Mouse (Mus musculus): Measurements from ENCODE around the gene Gm45837. TPM values are rescaled to one million over a fixed set of nuclear protein-coding genes. Genes with fewer than 3 reads are reported as not detected.

The Gm45837 gene
- total RNA-seq, 2 experiments from 2014 or later, result 3.4 TPM; not detected in 1

DNA sequence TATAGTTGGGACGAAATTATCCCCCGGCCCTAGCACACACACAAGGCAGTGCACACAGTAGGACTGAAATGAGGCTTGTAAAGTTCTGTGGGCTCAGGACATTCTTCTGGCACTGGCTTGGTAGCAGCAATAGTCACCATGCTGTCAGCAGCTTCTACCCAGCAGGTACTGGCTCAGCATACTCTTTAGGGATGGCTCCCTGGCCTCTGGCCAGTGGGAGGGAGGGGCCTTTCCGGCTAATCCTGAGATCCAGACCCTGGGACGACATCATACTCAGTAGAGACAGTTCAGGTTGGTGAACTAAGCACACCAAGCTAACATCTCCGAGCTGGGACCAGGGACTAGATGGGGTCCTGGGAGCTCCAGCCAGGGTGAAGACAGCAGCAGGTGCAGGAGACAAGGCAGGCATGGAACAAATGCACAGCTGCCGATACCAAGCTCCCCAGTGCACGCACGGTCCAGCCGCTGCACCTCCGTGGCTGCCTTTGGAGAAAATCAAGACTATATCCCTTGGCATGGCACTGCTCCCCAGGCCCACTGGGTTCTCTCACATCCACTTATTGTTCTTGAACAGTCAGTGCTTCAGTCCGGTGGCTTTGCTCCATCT lies 53.1 kb downstream of the Gm45837 start:
- DNase-seq (ENCODE audit: low spot score in 2 of 2), result peak in 1 of 2 experiments; percentile 17

DNA sequence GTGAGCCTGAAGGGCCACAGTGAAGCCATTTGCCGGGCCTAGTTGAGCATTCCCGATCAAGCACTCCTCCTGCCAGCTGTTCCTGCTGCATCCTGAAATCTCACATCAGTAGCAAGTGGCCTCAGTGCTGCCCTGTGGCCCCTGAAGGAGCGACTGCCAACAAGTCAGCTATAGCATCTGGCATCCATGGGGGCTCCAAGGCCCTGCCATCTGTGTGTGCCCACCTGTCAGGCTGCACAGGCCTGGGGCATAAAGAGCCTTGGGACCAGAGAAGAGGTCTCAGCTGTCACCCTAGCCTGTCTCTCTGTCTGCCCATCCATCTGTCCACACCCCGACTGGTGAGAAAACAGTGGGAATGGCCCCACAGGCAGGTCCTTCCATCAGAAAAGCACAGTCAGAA lies 54.2 kb downstream of the Gm45837 start:
- peak in 1 of 2 experiments; percentile 20 for DNase-seq (ENCODE audit: low spot score in 2 of 2)

DNA sequence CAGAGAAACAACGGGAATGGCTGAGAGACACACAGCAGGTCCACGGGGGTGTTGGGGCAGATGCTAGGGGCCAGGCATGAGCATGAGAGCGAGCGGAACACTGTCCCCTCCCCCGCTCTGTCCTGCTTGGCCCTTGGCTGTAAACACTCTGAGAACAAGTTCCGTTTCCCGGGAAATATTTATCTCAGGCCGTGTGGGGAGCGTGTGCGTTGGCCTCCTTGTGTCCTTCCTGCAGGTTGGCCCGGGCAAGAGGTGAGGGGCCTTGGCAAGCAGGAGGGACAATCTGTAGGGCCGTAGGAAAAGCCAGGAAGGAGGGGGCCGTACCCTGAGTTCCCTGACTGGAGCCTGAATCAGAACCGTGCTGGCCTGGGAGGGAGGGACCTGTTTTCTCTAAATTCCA lies 54.7 kb downstream of the Gm45837 start:
- peak in 1 of 2 experiments; percentile 37 for DNase-seq (ENCODE audit: low spot score in 2 of 2)

DNA sequence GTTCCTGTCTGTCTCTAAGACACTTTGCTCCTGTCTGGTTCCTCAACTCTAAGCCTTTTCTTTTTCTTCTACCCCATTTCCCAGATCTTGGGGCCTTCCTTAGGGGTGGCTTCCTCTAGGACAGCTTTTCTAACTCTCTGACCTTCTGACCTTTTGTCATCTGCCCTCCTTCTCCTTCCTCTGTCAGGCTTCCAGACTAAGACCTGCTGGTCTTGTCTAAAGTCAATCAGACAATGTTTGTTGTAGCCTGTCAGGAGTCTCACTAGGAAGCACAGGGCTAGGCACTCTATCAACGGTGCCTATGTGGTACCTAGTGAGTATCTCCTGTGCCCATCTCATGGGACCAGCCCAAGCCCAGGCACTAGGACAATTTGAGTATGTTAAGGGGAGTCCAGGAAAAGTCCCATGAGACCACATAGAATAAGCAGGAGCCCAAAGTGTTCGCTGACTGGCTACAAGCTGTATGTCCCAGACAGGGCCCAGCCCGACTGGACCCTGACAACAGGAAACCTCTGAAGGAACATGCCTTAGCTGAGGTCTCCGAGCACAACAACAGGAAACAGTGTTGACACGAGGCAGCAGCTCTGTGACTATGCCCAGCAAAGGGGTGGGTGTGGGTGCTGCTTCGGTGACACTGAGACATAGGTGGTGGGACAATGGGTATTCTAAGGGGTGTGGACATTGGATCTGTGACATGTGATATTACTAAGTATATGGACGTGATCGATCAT lies 55.3 kb downstream of the Gm45837 start:
- peak in 1 of 2 experiments; percentile 27 for DNase-seq (ENCODE audit: low spot score in 2 of 2)

DNA sequence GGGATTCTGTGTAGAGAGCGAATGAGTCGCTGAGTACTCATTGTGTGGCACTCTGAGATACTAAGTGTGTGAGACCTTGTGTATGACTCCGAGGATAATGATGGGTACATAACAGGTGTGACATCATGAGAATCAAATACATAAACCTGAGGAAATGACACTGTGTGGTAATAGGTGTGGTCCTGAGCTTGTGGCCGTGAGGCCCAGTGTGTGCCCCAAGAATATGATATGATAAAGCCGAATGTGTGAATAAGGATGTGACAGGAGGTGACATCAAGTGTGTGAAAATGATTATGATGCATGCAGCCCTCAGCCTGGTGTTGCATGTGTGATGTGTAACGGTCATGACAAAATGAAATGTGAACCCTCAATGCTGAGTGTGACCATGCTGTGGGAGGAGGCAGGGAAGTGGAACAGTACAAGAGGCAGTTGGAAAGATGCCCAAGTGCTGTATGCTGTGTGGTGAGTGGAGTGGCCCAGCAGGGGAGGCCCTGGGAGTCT lies 55.9 kb downstream of the Gm45837 start:
- peak in 1 of 2 experiments; percentile 22 for DNase-seq (ENCODE audit: low spot score in 2 of 2)

DNA sequence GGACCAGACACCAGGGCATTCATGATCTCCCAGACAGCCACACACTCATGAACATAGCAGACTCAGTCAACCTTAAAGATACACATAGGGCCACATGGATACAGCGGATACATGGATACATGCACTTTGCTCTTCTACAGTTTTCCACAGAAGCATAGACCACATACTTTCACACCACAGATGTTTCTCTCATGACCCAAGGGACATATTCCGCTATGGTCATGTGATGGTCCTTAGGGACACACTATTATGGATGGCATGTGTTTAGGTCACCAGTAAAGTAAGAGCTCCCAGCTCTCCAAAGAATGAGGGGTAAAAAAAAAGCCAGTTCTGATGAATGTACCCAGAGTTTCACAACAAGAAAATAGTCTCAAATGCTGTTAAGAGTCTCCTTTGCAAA lies 60.7 kb downstream of the Gm45837 start:
- no peak for DNase-seq (ENCODE audit: low spot score in 2 of 2)

DNA sequence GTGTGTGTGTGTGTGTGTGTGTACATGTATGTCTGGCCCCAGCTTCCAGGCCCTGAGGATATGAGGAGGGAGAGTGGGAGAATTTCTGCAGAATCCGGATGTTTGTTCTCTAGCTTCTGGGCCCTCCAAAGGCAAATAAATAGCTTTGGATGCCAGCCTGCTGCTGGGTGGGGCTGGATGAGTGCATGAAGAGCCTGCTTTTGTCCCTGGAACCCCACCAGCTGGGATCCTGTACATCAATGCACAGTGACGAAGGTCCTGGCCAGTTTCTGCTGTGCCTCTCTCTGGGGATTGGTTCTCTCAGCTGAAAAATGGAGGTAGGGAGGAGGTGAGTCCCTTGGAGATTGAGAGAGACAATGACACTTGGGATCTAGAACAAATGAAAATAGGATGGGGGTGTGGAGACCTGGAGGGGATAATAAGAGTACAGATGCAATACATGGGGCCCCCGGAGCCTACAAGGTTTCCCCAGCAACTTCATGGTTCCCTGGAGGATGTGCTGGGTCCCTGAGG lies 61.3 kb downstream of the Gm45837 start:
- DNase-seq (ENCODE audit: low spot score in 2 of 2), result no peak

DNA sequence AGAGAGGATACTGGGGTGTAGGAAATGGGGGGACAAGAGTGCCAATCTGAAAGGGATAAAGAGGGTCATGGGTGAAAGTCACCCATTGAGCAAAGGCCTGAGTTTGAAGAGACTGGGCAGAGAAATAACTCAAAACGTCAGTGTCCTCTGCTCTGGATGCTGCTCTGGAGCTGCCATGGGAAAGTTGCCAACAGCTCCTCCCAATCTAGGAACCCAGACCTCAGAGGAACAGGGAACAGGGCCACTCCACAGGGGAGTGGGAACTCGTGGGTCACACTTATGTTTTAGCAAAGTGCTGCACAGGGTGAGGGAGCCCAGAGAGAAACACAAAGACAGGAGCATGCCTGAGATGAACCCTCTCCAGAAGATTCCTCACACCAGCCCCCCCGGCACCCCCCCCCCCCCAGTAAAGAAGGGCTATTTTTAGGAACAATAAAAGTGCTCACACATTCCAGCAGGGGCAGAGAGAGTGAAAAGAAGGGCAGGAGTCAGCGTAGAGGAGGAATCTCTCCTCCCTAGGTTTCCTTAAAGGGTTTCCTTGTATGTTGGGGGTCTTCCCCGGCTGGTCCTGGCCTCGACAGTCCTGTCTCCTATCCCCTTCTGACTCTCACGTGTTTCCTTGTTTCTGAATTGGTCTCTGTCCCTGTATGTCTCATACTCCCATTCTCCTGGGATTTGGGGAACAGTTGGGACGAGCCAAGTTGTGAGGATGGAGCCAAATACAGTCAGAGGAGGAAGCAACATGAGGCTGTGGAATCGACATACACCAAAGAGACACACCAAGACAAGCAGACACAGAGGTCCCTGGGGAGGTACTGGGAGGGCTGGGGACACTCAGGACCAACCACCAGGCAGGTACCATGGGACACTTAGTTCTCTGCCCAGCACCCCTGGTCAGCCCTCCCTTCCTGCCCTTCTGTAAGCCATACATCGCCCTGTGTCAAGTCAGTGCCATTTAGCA lies 62.2 kb downstream of the Gm45837 start:
- peak in 1 of 2 experiments; percentile 36 for DNase-seq (ENCODE audit: low spot score in 2 of 2)

DNA sequence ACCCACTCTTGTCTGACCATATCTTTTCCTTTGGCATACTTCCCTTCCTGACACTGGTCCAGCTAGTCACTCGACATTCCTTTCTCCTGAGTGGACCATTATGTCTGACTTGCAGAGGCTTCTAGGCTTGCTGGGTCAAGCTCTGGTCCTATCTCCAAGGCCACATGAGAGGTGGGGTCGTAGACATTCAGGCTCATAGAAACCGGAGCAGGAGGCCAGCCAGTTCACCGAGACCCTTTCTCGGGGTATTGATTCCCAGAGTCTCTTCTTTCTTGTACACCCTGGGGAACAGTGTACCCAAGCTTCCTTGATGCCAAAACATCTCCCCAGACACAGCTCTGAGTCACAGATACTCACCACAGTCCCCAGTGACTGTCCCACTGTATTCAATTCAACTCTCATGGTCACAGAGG lies 63.7 kb downstream of the Gm45837 start:
- no peak for DNase-seq (ENCODE audit: low spot score in 2 of 2)

DNA sequence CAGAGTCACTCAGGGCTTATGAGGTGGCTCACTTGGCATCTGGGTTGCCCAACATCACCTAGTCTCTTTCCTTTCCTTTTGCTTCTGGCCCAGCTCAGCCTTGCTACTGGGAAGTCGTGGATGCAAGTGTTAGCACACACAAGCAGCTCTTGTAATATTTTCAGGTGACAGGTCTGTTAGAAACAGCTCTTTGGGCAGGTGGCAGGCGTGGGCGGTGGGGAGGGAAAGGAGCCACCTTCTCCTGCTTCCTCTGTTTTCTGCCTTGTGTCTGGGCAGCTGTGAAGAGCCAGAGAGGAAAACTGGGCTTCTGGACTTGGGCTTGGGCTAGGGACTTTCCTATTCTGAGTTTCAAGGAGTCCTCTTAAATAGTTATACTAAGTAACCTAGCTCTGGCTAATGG lies 65.3 kb downstream of the Gm45837 start:
- DNase-seq (ENCODE audit: low spot score in 2 of 2), result no peak

DNA sequence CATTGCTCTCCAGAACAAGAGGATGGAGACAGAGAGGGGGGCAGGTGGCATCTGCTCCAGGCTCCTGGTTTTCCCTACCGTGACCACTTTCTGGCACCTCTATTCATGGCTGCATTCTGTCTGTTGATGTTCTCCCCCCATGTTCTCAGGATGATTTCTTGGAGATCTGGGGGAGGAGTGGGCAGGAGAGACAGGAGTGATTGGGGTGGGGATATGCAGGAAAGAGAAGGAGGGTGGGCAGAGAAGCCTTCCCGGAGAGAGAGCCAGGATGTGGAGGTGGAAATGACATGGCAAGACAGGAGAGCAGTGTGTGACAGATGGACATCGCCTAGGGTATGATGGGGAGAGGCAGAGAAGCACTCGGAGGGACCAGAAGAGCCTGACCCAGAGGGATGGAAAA lies 65.8 kb downstream of the Gm45837 start:
- no peak for DNase-seq (ENCODE audit: low spot score in 2 of 2)

DNA sequence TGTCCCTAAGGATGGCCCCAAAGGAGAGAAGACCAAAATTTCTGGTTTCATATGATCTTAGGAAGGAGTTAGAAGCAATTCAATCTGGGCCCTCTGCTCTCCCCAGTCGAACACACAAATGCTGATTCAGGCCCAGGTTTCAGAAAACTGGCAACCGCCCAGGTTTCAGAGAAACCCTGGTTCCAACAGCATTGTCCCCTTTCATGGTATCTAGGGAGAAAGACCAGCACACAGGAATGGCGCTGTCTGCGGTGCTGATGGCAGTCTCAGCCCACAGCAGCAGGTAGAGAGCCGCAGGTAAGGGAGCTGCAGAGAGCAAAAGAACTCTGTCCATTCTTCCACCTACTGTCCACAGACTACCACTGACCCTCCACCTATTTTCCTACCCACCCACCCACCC lies 66.5 kb downstream of the Gm45837 start:
- DNase-seq (ENCODE audit: low spot score in 2 of 2), result no peak

DNA sequence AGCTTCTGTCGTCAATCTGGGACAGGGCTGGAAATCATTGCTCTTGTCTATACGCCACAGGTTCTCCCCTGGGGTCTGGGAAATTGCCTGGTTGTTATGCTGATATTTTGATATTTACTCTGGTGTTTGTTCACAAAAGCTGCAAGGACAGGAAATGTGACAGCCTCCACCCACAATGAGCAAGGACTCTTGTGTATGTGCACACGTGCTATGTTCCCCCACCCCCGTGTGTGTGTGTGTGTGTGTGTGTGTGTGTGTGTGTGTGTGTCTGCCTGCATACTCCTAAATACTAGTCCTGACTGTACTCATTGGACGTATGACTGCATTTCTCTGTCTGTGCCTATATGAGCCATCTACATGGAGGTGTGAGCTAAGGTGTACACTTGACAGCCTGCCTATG lies 67.4 kb downstream of the Gm45837 start:
- DNase-seq (ENCODE audit: low spot score in 2 of 2), result no peak

DNA sequence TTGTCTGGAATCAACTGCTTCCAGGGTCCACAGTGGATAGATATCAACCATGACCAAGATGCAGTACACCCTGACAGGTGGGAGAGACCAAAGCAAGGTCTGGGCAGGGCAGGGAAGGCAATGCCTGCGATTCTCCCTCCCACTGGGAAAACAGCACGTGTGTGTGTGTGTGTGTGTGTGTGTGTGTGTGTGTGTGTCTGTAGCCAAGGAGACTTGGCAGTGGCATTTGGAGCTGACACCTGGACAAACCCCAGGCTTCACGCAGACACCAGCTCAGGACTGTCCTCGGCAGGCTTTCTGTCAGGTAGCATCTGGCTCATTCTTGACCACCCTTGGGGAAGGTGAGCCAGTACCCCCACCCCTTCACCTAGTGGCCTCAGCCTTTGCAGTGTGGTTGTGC lies 69.2 kb downstream of the Gm45837 start:
- no peak for DNase-seq (ENCODE audit: low spot score in 2 of 2)

DNA sequence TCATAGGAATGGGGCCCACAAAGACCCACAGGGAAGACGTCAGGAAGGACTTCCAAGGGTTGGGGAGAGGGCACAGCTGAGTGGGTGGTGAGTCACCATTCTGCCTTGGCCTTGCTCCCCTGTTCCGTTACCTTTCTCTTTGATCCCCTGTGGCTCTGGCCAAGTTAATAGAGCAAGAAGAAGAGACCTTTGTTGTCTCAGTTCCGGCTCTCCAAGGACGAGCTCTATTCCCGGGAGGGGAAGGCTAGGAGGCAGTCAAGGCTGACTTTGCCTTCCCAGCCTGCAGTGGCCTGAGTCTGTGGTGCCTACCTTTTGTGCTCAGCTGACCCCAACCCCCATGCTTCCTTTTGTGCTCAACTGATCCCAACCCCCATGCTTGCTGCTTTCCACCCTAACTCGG lies 70.0 kb downstream of the Gm45837 start:
- peak in 1 of 2 experiments; percentile 38 for DNase-seq (ENCODE audit: low spot score in 2 of 2)

DNA sequence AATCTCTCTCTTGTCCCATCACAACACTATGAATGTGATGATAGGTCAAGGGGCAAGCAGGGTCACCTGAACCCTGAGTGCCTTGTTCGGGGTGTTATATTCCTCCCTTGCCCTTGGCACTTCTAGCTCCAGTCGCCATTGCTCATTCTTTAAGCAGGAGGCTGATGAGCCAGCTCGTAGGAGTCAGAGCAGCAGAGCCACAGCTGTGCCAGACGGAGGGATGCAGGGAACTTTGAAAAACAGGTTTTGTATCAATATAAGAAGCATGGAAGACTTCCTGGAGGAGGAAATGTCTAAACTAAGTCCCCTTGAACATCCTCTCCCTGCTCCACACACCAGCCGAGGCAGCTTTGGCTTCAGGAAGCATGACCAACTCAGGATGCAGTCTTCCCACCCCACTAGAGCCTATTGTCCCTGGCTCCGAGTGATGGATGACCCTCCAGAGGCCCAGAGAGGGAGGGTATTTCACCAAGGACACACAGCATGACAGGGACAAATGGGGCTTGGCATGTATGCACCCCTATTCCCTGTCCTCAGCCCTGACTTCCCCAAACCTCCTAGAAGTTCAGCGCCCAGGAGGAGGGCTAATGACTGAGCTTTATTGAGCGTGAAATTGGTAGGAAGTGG lies 71.3 kb downstream of the Gm45837 start:
- no peak for DNase-seq (ENCODE audit: low spot score in 2 of 2)

DNA sequence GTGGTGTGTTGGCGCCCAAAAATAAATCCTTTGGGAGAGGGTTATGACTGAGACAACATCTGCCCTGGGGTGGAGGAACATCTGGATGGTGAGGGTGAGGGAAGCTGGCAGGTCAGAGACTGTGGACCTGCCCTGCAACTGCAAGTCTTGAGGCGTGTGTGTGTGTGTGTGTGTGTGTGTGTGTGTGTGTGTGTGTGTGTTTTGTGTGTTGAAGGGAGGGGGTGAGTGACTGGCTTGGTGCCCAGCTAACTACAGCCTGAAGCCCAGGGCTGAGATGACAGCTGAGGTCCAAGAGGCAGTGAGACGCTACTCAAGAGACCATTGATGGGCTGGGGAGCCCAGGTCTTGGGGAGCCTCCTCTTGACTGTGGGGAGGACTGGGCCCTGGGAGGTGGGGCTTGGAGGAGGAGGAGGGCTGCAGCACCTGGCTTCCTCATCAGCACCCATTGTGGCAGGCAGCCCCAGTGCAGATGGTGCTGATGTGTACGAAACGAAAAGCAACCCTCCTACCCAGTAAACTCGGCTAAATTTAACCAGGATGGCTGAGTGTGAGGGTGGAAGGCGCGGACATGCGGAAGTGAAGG lies 71.9 kb downstream of the Gm45837 start:
- no peak for DNase-seq (ENCODE audit: low spot score in 2 of 2)

DNA sequence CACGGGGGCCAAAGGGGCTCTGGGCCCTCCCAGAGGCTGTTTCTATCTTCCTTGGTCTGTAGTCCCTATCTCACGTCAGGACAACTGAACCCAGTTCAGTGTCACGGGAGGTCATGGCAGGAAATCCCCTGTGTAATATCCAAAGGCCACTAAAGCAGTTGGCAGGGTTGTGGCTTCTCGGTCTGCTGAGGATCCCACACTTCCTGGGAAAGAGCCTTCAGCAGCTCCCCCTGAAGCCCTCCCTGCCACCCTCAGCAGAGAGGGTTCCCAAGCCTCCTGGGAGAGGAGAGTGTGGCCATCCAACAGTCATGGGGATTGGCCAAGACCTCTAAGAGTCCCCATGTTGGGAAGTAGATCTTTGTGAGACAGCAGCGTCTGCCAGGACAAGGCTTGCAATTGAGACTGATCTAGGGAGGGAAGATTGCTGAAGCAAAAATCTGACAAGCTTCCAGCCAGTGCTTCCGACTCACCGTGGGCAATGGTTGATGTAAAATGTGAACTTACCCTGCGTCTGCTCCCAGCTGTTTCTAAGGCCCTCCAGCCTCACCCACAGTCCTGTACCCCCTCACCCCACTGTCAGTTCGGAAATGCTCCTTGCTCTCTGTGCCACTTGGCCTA lies 72.9 kb downstream of the Gm45837 start:
- DNase-seq (ENCODE audit: low spot score in 2 of 2), result no peak

DNA sequence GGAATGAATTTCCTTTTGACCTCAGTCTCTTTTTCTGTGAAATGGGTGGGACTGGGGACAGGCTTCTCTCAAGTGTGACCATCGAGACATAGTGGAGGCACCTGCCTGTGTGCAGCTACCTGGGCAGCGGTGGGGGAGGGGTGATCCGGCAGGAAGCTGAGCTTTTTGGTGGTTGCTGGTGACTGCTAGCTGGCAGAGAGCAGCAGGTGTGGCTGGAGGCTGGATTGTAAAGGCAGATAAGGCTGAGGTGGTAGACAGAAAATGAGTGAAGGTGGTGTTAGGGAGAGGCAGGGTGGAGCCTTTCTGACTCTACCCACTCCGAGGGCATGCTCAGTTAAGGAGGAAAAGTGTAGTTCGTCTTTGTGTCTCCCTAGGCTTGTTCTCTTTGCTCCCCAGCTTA lies 76.4 kb downstream of the Gm45837 start:
- DNase-seq (ENCODE audit: low spot score in 2 of 2), result no peak

DNA sequence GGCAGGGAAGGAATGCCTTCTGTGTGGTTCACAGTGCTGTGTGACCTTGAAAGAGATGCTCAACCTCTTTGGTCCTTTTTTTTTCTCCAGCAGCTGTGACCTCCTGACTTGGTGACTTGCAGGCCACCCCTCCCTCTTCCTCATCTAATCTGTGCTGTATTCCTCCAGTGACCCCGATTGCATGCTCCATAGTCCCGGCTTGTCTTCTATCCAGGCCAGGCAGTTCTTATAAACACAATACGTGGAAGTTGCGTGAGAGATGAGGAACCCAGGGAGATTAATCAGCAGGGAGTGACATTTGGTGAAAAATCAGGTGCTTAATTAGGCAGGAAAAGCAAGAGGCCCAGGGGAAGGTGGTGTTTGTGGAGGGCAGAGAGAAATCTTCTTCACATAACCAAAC lies 80.3 kb downstream of the Gm45837 start:
- no peak for DNase-seq (ENCODE audit: low spot score in 2 of 2)

Measured in adrenal gland, adult 18-20 months (tissue).